Mouse (Mus musculus) CD4-positive, CD25-positive, alpha-beta regulatory T cell, adult 4 months (primary cell): Measurements from ENCODE around the gene Clp1. TPM values are rescaled to one million over a fixed set of nuclear protein-coding genes. Genes with fewer than 3 reads are reported as not detected.
"Not testable (repeated sequence)": the region's sequence is repeated elsewhere in the genome, so short reads cannot be mapped to it uniquely, and the experiment has no call there.

Experiments
- ATAC-seq: one replicate; pipeline ENCODE4 v1.8.0; 2017
- polyA plus RNA-seq, 2 experiments: library from polyadenylated mRNA; unstranded; fragments of 100-300 nt; shearing (Covaris generic); gene quantifications; one replicate each; pipeline ENCODE4 v1.2.1; 2017

Clp1 gene
- polyA plus RNA-seq, 2 experiments from 2014 or later: 50.3 to 54.6 TPM

- ATAC-seq: no peak
Measured at GRCm38 (mm10) chr2:84738271-84738911, 11.2 kb upstream of the Clp1 start.

GRCm38 (mm10) chr2:84737451-84737925 lies 10.3 kb upstream of the Clp1 start:
- no peak for ATAC-seq

GRCm38 (mm10) chr2:84736312-84737161 lies 9.4 kb upstream of the Clp1 start:
- ATAC-seq: no peak

- no peak for ATAC-seq
Measured at GRCm38 (mm10) chr2:84735346-84735920, 8.3 kb upstream of the Clp1 start.

- ATAC-seq: no peak
Measured at GRCm38 (mm10) chr2:84734919-84735318, 7.8 kb upstream of the Clp1 start.

- ATAC-seq: peak; percentile 33
Measured at GRCm38 (mm10) chr2:84734351-84734864, 7.3 kb upstream of the Clp1 start.

GRCm38 (mm10) chr2:84733579-84734300 lies 6.6 kb upstream of the Clp1 start, which contains the start of gene Ypel4:
Gene Ypel4, plus strand, starts transcription at chr2:84734058.
- peak; percentile 84 for ATAC-seq

GRCm38 (mm10) chr2:84732394-84732793 lies 5.2 kb upstream of the Clp1 start:
- ATAC-seq: no peak

GRCm38 (mm10) chr2:84731206-84731605 lies 4.1 kb upstream of the Clp1 start:
- ATAC-seq: no peak

- ATAC-seq: not testable (repeated sequence)
Measured at GRCm38 (mm10) chr2:84728191-84728590, 1.0 kb upstream of the Clp1 start.

GRCm38 (mm10) chr2:84726716-84727115 lies 434 bp downstream of the Clp1 start:
- ATAC-seq: no peak

GRCm38 (mm10) chr2:84725770-84726169 lies 1.4 kb downstream of the Clp1 start:
- no peak for ATAC-seq

- ATAC-seq: no peak
Measured at GRCm38 (mm10) chr2:84723856-84724255, 3.3 kb downstream of the Clp1 start.

- ATAC-seq: no peak
Measured at GRCm38 (mm10) chr2:84721182-84721581, 6.0 kb downstream of the Clp1 start.

GRCm38 (mm10) chr2:84720718-84721117 lies 6.4 kb downstream of the Clp1 start:
- no peak for ATAC-seq

GRCm38 (mm10) chr2:84717357-84717756 lies 9.8 kb downstream of the Clp1 start:
- ATAC-seq: no peak

GRCm38 (mm10) chr2:84716423-84717355 lies 10.5 kb downstream of the Clp1 start:
- no peak for ATAC-seq

GRCm38 (mm10) chr2:84715562-84716361 lies 11.4 kb downstream of the Clp1 start:
- ATAC-seq: peak; percentile 87

GRCm38 (mm10) chr2:84714811-84715561 lies 12.2 kb downstream of the Clp1 start, which contains the start of gene Zdhhc5:
Gene Zdhhc5, minus strand, starts transcription at chr2:84715180.
- ATAC-seq: peak; percentile 69

GRCm38 (mm10) chr2:84714422-84714810 lies 12.7 kb downstream of the Clp1 start:
- peak; percentile 3 for ATAC-seq
